Mouse (Mus musculus) liver, embryonic 13.5 days (tissue): ENCODE measurements at regions not wholly inside any gene's neighbourhood (a gene's known extent, or its start where the extent isn't known, plus 50 kb on each side); places are given as distances from the start of the nearest gene placed in this dataset.

ENCODE experiments used
- ATAC-seq: fragments of 200-750 bp; cut with Nextera tagmentation; 2 replicates; pipeline ENCODE4 v1.8.0; 2017; ENCODE audit warnings: low read depth, mild to moderate bottlenecking, moderate number of reproducible peaks, moderate library complexity
- DNase-seq: peaks from one replicate; pipeline ENCODE4 v3.0.0; 2022
- H3K27ac ChIP-seq: fragments of 300-500 bp; sonication (generic); 2 replicates; pipeline ENCODE4 v1.5.1; 2015; ENCODE audit warnings: moderate library complexity, mild to moderate bottlenecking, inconsistent platforms
- H3K27me3 ChIP-seq: fragments of 300-500 bp; sonication (generic); 2 replicates; pipeline ENCODE4 v1.6.1; 2015; ENCODE audit warnings: mild to moderate bottlenecking, inconsistent platforms
- H3K36me3 ChIP-seq: fragments of 300-500 bp; sonication (generic); 2 replicates; pipeline ENCODE4 v1.6.1; 2015; ENCODE audit warnings: mild to moderate bottlenecking, inconsistent platforms
- H3K4me1 ChIP-seq: fragments of 300-500 bp; sonication (generic); replicated peaks from 2 replicates; pipeline ENCODE4 v1.6.1; 2015; ENCODE audit warnings: inconsistent platforms
- H3K4me2 ChIP-seq: fragments of 300-500 bp; sonication (generic); 2 replicates; pipeline ENCODE4 v1.6.1; 2015; ENCODE audit warnings: inconsistent platforms, mild to moderate bottlenecking, moderate library complexity
- H3K4me3 ChIP-seq: fragments of 300-500 bp; sonication (generic); replicated peaks from 2 replicates; pipeline ENCODE4 v1.5.1; 2015; ENCODE audit warnings: mild to moderate bottlenecking, inconsistent platforms
- H3K9ac ChIP-seq: fragments of 300-500 bp; sonication (generic); 2 replicates; pipeline ENCODE4 v1.6.1; 2015; ENCODE audit warnings: mild to moderate bottlenecking, inconsistent platforms
- H3K9me3 ChIP-seq: fragments of 300-500 bp; sonication (generic); replicated peaks from 2 replicates; pipeline ENCODE4 v1.6.1; 2016; ENCODE audit warnings: inconsistent platforms
- WGBS: fragments of 180-500 bp; shearing (Covaris S2); methylation state at CpG from one replicate; pipeline ENCODE4 v1.1.7; 2015; ENCODE audit not compliant: insufficient replicate concordance; 5-methylcytosine and 5-hydroxymethylcytosine counted together

DNA sequence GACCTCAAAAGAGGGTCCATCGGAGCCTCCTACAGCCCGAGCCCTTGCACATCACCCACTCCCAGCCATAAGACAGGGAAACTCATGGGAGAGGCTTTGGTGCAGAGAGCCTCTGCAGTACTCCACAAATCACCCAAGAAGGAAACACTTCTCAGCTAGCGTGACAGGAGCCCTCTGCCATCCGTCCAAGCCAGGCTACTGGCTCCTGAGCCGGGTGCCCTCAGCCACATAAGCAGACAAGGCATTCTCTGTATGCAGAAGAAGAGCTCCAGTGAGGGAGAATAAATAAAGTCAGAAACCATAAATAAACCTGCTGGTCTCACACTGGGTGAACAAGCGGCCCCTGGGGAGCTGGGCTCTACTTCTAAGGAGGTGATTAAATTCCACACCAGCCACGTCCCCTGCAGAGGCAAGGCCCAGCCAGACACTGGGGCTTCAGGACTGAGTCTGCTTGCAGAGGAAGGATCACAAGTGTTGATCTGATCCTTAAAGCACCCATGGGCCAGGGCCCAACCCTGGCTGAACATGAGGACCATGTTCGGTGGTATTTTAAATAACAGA lies 243.0 kb upstream of the Mocs1 start:
- Histone ChIP-seq H3K36me3 (no peaks in the 10 kb centered on the region), H3K9ac (no peak overlapping the region), H3K4me2 (no peak overlapping the region), H3K27ac (no peak overlapping the region), H3K4me1 (no peaks in the 10 kb centered on the region), H3K27me3 (no peaks in the 10 kb centered on the region), H3K9me3 (no peaks in the 10 kb centered on the region), H3K4me3 (no peak overlapping the region)
- ATAC-seq = no peak
- DNase-seq = no peak
- WGBS = 39% methylated on average over 8 of the region's 8 CpGs

DNA sequence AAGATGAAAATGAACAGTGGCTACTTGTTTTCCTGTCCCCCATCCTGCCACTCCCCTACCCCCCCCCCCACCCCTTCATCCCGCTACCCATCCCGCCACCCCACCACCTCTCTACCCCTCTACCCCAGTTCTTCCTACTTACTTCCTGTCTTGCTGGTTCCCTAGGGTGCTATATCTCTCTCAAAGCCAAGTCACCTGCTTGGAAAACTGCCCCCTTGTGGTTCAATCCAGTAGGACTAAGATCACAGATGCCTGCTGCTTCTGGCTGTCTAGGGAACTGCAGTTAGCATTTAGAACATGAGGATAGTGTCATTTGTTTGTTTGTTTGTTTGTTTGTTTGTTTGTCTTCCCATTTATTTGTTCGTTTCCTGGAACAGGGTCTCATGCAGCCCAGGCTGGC lies 238.4 kb upstream of the Mocs1 start:
- Histone ChIP-seq H3K4me2 (no peak overlapping the region), H3K36me3 (no peaks in the 10 kb centered on the region), H3K4me1 (no peaks in the 10 kb centered on the region), H3K4me3 (no peak overlapping the region), H3K27ac (no peak overlapping the region), H3K9ac (no peak overlapping the region), H3K27me3 (no peaks in the 10 kb centered on the region), H3K9me3 (0 out of 2 replicates have a peak, but pooled peaks cover 3% of the 10 kb centered on the region)
- 29% methylated on average over 3 of the region's 3 CpGs for WGBS
- no peak for ATAC-seq
- DNase-seq = no peak

DNA sequence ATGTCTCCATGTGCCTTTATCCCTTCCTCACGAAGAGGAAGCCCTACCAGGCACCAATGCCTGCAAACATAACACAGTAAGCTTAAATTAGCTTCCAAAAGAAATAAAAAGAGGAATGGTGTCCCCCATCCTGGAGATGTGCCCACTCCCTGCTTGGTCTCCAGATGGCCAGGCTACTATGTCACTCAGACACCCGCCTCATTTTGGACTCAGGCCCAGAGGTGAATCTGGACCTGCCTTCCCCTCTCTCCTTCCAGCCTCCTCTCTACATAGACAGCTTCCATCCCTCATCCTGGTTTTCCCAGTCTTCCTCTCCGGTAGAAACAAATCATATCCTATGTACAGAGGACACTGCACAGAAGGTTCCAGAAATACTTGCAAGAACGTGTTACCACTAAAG lies 237.8 kb upstream of the Mocs1 start:
- no peak for DNase-seq
- Histone ChIP-seq H3K4me3 (no peak overlapping the region), H3K9me3 (0 out of 2 replicates have a peak, but pooled peaks cover 3% of the 10 kb centered on the region), H3K4me1 (no peaks in the 10 kb centered on the region), H3K36me3 (no peaks in the 10 kb centered on the region), H3K27ac (no peak overlapping the region), H3K9ac (no peak overlapping the region), H3K27me3 (no peaks in the 10 kb centered on the region), H3K4me2 (no peak overlapping the region)
- WGBS = 58% methylated on average over 4 of the region's 4 CpGs
- ATAC-seq = no peak

DNA sequence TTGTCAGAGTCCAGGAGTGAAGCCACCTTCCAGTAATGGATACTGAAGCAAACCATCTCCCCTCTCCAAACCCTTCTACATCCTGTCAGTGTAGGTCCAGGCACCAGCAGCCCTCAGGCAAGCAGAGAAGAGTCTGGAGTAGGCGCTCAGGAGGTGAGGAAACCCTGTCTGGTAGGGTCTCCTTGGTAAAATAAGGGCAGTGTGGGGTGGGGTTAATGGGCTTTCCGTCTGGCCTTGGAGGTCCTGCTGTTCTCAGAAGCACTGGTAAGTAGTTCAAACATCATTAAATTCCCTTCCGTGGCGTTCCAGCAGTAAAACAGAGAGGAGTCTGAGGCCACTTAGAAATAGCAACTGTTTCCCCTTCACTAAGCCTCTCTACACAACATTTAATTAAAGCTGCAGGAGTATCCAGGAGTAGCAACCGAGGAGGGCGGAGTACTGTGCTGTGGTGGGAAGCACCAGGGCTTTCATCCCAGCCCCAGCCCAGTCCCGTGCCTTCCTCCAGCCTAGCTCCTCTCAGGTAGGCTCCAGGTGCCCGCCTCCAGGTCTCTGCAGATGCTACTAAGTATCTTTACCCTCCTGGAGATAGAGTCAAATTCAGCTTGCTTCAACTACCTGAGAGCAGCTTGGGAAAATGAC lies 232.0 kb upstream of the Mocs1 start:
- Histone ChIP-seq H3K27ac (no peak overlapping the region), H3K4me3 (no peak overlapping the region), H3K4me2 (no peak overlapping the region), H3K27me3 (no peaks in the 10 kb centered on the region), H3K9me3 (peaks cover 3% of the 10 kb centered on the region; the same call in 1 of the 2 replicates), H3K36me3 (no peaks in the 10 kb centered on the region), H3K4me1 (no peaks in the 10 kb centered on the region), H3K9ac (no peak overlapping the region)
- WGBS = 56% methylated on average over 8 of the region's 8 CpGs
- DNase-seq (no peak), ATAC-seq (no peak)

DNA sequence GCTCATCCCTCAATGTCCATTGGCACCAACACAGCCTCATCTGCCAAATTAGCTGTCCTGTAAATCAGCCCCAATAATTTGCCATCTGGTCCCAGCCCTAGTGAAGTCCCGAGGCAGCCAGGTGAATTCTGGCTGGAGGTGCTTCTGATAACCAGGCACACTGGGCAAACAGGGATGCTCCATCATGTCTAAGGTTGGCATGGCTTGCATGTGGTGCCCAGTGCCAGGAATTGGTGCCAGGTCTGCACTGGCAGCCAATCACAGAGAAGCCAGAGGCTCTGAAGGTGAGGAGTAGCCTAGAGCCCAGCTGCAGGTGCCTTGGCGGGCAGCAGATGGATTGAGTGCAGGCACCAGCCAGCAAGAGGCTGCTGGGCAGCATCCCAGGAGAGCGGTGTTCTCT lies 226.7 kb upstream of the Mocs1 start:
- Histone ChIP-seq H3K27me3 (no peaks in the 10 kb centered on the region), H3K9me3 (peaks cover 6% of the 10 kb centered on the region; the same call in 1 of the 2 replicates), H3K27ac (no peak overlapping the region), H3K4me1 (no peaks in the 10 kb centered on the region), H3K36me3 (no peaks in the 10 kb centered on the region), H3K4me3 (no peak overlapping the region), H3K9ac (no peak overlapping the region), H3K4me2 (no peak overlapping the region)
- ATAC-seq (no peak), DNase-seq (no peak)
- 74% methylated on average over 3 of the region's 3 CpGs for WGBS

DNA sequence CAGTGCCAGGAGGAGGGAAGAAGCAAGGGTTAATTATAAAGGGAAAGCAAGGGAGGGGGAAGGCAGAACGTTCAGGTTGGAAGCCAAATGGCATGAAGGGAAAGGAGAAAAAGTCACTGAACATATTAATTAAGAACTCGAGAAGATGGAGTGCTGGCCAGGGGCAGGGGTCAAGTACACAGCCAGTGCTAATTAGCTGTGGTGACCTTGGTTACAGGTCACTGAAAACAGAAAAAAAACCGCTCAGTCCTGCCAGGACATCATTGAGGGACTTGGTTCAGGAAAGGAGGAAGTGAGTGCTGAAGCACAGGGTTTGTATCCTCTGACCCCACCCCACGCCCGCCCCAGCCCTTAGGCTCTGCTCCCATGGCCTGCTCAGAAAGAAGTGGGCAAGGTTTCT lies 223.1 kb upstream of the Mocs1 start:
- Histone ChIP-seq H3K27me3 (no peaks in the 10 kb centered on the region), H3K9ac (no peak overlapping the region), H3K4me3 (no peak overlapping the region), H3K36me3 (no peaks in the 10 kb centered on the region), H3K4me2 (no peak overlapping the region), H3K4me1 (no peaks in the 10 kb centered on the region), H3K9me3 (0 out of 2 replicates have a peak, but pooled peaks cover 6% of the 10 kb centered on the region), H3K27ac (no peak overlapping the region)
- ATAC-seq (no peak), DNase-seq (no peak)
- WGBS = 27% methylated on average over 5 of the region's 5 CpGs

DNA sequence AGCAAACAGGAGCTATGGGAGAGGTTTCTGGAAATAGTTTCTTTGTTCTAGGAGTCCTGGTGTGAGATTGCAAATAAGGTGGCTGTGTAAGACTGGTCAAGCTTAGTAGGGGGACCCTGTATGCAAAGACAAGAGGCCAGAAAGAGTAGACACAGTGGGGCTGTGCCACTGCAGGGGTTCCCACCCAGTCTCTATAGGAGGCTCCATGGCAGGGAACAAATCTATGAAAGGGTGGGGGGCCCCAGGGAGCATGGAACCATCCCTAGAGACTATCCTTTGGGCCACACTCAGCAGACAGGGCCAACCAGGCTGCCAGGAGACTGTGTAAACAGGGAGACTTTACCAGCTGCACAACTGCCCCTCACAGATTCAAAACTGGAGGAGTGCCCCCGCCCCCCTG lies 222.6 kb upstream of the Mocs1 start:
- Histone ChIP-seq H3K9ac (no peak overlapping the region), H3K36me3 (no peaks in the 10 kb centered on the region), H3K4me2 (no peak overlapping the region), H3K9me3 (0 out of 2 replicates have a peak, but pooled peaks cover 6% of the 10 kb centered on the region), H3K4me3 (no peak overlapping the region), H3K27ac (no peak overlapping the region), H3K27me3 (no peaks in the 10 kb centered on the region), H3K4me1 (no peaks in the 10 kb centered on the region)
- DNase-seq (no peak), ATAC-seq (no peak)
- 50% methylated on average over 1 of the region's 1 CpGs for WGBS

DNA sequence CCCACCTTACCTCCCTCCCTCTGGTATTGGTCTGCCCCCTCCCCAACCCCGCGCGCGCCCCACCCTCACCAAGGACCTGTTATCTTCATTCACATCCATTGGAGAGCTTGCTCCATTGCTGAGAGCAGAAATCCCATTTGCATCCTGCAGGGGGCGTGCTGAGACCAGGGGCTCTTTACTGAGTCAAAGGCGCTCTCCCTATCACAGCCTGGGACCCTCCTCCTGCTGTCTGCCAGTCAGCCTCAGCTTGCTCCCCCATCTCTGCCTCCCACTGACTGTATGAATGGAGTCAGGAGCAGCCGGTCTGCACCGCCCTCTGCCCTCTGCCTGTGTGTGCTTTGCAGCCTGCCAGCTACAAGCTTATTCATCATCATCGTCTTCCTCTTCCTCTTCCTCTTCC lies 221.5 kb upstream of the Mocs1 start:
- no peak overlapping the region for H3K27ac ChIP-seq
- no peak overlapping the region for H3K4me3 ChIP-seq
- no peak for ATAC-seq
- H3K9ac ChIP-seq = no peak overlapping the region
- no peaks in the 10 kb centered on the region for H3K27me3 ChIP-seq
- H3K4me1 ChIP-seq = no peaks in the 10 kb centered on the region
- H3K9me3 ChIP-seq = 0 out of 2 replicates have a peak, but pooled peaks cover 1% of the 10 kb centered on the region
- DNase-seq = no peak
- no peak overlapping the region for H3K4me2 ChIP-seq
- H3K36me3 ChIP-seq = no peaks in the 10 kb centered on the region
- 40% methylated on average over 9 of the region's 9 CpGs for WGBS

DNA sequence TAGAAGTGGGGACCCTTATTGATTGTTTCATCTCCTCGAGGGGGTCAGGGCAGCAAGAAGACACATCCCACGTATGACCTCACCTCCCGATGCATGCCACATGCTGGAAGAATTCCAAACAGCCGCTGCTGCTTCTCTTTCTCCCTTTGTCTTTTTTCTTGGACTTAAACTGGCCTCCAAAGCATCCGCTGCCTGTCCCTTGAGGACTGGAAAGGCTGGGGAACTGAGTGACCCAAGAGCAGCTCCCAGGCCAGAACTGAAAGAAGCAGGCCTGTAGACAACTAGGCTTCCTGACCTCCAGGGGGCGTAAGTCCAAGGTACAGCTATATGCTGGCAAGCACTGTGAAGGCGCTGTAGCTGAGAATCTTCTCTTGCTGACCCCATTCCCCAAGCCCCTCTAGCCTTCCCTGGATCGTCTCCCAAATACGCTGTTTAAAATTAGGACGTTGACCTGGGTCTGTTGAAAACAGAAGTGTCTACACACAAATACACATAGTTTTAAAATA lies 219.8 kb upstream of the Mocs1 start:
- H3K4me1 ChIP-seq = no peaks in the 10 kb centered on the region
- no peak for DNase-seq
- no peak for ATAC-seq
- H3K27me3 ChIP-seq = no peaks in the 10 kb centered on the region
- H3K36me3 ChIP-seq = no peaks in the 10 kb centered on the region
- H3K27ac ChIP-seq = no peak overlapping the region
- H3K9ac ChIP-seq = no peak overlapping the region
- WGBS = 60% methylated on average over 10 of the region's 10 CpGs
- H3K4me2 ChIP-seq = no peak overlapping the region
- no peak overlapping the region for H3K4me3 ChIP-seq
- no peaks in the 10 kb centered on the region for H3K9me3 ChIP-seq

DNA sequence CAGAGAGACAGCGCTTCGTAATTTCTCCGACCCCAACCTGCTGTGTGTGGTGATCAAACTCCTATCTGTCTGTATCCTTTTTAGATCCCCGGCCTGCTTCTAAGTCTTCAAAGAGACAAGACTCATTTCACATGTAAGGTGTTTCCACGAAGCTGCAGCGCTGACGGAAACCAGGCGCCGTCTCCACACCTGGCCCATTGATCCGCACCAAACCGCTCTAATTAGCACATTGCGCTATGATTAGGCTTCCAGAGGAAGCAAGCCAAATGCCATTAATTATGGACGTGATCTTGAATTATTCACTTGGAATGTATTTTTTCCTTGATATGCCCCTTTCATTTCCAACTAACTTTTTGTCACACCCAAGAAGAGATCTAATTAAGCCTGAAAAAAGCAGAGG lies 215.2 kb upstream of the Mocs1 start:
- Histone ChIP-seq H3K4me3 (no peak overlapping the region), H3K36me3 (no peaks in the 10 kb centered on the region), H3K4me2 (no peak overlapping the region), H3K27ac (no peak overlapping the region), H3K27me3 (no peaks in the 10 kb centered on the region), H3K9ac (no peak overlapping the region), H3K9me3 (no peaks in the 10 kb centered on the region), H3K4me1 (no peaks in the 10 kb centered on the region)
- 83% methylated on average over 13 of the region's 13 CpGs for WGBS
- no peak for ATAC-seq
- no peak for DNase-seq

DNA sequence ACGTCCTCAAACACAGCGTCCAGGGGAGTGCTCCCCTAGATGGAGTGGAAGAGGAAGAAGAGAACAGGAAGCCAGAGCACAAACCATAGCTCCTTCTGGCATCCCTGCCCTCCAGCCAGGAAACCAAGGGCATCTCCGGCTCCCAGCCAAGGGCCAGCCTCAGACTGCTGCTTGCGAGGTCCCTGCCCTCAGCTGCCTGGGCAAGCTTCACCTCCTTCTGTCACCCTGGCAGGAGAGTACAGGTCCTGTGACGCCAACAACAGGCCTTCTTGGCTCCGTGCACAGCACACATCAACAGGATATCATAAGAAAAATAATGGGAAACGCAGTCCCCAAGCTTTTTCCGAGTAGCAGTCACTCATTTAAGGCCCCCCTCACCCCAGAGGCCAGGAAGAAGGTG lies 212.9 kb upstream of the Mocs1 start:
- H3K9ac ChIP-seq = no peak overlapping the region
- DNase-seq = no peak

More for the DNA sequence above, 212.9 kb upstream of the Mocs1 start:
- ATAC-seq = no peak
- Histone ChIP-seq H3K27me3 (no peaks in the 10 kb centered on the region), H3K27ac (no peak overlapping the region), H3K4me1 (no peaks in the 10 kb centered on the region), H3K4me2 (no peak overlapping the region), H3K9me3 (no peaks in the 10 kb centered on the region), H3K36me3 (no peaks in the 10 kb centered on the region), H3K4me3 (no peak overlapping the region)
- 51% methylated on average over 8 of the region's 8 CpGs for WGBS
